Mouse (Mus musculus): ENCODE results near the gene Ctps.

DNA sequence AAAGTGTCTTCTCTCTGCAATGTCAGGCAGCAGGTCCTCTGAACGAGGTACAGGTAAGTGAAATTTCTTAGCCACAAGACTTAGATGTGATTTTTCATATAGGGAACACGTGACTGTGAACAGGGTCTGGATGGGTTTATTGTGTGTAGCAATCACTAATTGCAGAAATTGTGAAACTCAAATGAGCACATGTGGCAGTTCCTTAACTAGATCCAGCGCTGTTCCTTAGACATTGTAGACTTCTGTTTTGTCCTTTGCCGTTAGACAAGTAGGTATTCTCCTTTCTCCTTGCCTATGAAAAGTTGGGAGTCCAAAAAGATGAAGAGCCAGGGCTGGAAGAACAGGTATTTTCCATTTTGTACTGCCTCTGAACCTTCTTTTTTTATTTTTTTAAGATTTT, 58.9 kb downstream of the Ctps start:
- TF ChIP-seq MYOD1 (IDR thresholded peaks at IDR 0.05; ENCODE audit: control insufficient read depth, insufficient read length, low read depth) (no peak), CTCF (IDR thresholded peaks at IDR 0.05; ENCODE audit: control insufficient read depth, insufficient read depth, insufficient read length) (no peak), MYOG (IDR thresholded peaks at IDR 0.05; ENCODE audit: control insufficient read depth, extremely low read depth, insufficient read length) (no peak)
